Mouse (Mus musculus) hindbrain, postnatal 0 days (tissue): ENCODE data around the gene Cldn14. TPM values are rescaled to one million over a fixed set of nuclear protein-coding genes. Genes with fewer than 3 reads are reported as not detected.
A peak's percentile ranks its signal among the peaks of the same experiment; 100 is the strongest.
"Not testable (repeated sequence)": the region's sequence is repeated elsewhere in the genome, so short reads cannot be mapped to it uniquely, and the experiment has no call there.

Source experiments
- ATAC-seq: fragments of 200-750 bp; cut with Nextera tagmentation; 2 replicates; pipeline ENCODE4 v1.8.0; 2017; ENCODE audit warnings: mild to moderate bottlenecking, moderate TSS enrichment, moderate library complexity
- DNase-seq: peaks from one replicate; pipeline ENCODE4 v3.0.0-alpha.2; 2015; ENCODE audit warnings: low spot score
- H3K27ac ChIP-seq: fragments of 300-500 bp; sonication (generic); 2 replicates; pipeline ENCODE4 v1.5.1; 2014; ENCODE audit warnings: mild to moderate bottlenecking
- H3K27me3 ChIP-seq: fragments of 300-500 bp; sonication (generic); 2 replicates; pipeline ENCODE4 v1.6.1; 2014; ENCODE audit warnings: low read length, mixed read lengths; ENCODE audit not compliant: insufficient read depth
- H3K36me3 ChIP-seq: fragments of 300-500 bp; sonication (generic); 2 replicates; pipeline ENCODE4 v1.6.1; 2014; ENCODE audit warnings: low read length, mixed read lengths; ENCODE audit not compliant: insufficient read depth
- H3K4me1 ChIP-seq: fragments of 300-500 bp; sonication (generic); 2 replicates; pipeline ENCODE4 v1.6.1; 2014; ENCODE audit warnings: antibody characterized with exemption, low read length, mixed read lengths; ENCODE audit not compliant: insufficient read depth
- H3K4me2 ChIP-seq: fragments of 300-500 bp; sonication (generic); 2 replicates; pipeline ENCODE4 v1.6.1; 2014; ENCODE audit warnings: low read depth, mild to moderate bottlenecking, low read length, moderate library complexity, mixed read lengths
- H3K4me3 ChIP-seq: fragments of 300-500 bp; sonication (generic); 2 replicates; pipeline ENCODE4 v1.5.1; 2014; ENCODE audit warnings: low read length
- H3K9ac ChIP-seq: fragments of 300-500 bp; sonication (generic); replicated peaks from 2 replicates; pipeline ENCODE4 v1.6.1; 2014; ENCODE audit warnings: mild to moderate bottlenecking, low read length, moderate library complexity, mixed read lengths
- H3K9me3 ChIP-seq: fragments of 300-500 bp; sonication (generic); 2 replicates; pipeline ENCODE4 v1.6.1; 2016; ENCODE audit warnings: low read length, mixed read lengths
- CTCF ChIP-seq: IDR thresholded peaks from 2 replicates; pipeline ENCODE4 v1.5.1; 2016; ENCODE audit warnings: antibody characterized with exemption, control low read depth, low read depth
- WGBS: fragments of 180-500 bp; shearing (Covaris S2); extraction: QIAGEN DNeasy Blood & Tissue Kit; methylation state at CpG from one replicate; pipeline ENCODE4 v1.1.7; 2014; 5-methylcytosine and 5-hydroxymethylcytosine counted together
- polyA plus RNA-seq: library from polyadenylated mRNA; unstranded; fragments of >200 nt; fragmentation: Nextera tagmentation; extraction: Ambion mirVana; gene quantifications from 2 replicates; pipeline ENCODE4 v1.2.1, GENCODE M21; 2015
- total RNA-seq: library from RNA; depleted of rRNA; stranded (reverse); fragments of >200 nt; gene quantifications from 2 replicates; pipeline ENCODE4 v1.2.3, GENCODE M21; 2014

Gene Cldn14
- total and polyA plus RNA-seq, 2 experiments from 2014 or later = 0.23 TPM; not detected in 1

DNA sequence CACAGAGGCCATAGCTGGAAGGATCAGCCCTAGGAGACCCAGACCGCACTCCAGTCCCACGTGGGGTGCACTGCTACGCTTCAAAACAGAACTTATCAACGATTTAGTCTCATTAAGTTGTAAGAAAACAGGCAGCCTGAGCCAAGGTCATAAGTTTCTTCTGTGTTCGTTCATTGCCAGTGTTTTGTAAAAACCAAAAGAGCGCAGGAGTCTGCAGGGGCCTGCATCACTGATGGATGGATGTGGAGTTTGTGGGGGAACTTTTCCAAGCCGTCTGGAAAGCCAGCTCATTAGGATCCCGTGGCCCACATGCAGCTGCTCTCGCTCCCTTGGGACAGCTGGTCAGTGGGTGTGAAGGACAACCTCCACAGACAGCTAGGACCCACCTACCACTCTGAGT is 25.1 kb downstream of the Cldn14 start:
- Histone ChIP-seq H3K4me2 (no peak overlapping the region), H3K27ac (no peak overlapping the region), H3K36me3 (no peaks in the 10 kb centered on the region), H3K27me3 (no peaks in the 10 kb centered on the region), H3K4me3 (no peak overlapping the region), H3K4me1 (no peaks in the 10 kb centered on the region), H3K9ac (no peak overlapping the region), H3K9me3 (no peaks in the 10 kb centered on the region)
- no peak for DNase-seq
- ATAC-seq = no peak
- TF ChIP-seq CTCF = no peak
- 72% methylated on average over 9 of the region's 9 CpGs for WGBS

DNA sequence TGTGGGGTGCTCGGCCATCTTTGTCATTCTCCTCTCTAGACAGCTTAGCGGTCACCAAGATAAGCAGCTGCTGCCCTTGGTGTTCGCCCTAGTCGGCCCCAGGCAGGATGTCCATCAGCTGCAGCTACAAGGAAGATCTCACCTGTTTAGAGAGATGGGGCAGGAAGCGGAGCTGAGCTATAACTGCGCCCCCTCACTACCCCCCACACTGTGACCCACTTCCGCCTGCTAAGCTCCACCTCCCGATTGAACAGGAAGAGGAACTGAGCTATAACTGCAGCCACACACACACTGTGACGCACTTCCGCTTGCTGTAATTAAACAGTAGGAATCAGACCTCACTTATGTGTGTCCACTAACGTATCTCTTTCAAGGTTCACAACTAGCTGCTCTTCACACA is 26.3 kb downstream of the Cldn14 start:
- TF ChIP-seq CTCF = no peak
- H3K27me3 ChIP-seq = no peaks in the 10 kb centered on the region
- H3K27ac ChIP-seq = no peak overlapping the region
- H3K36me3 ChIP-seq = no peaks in the 10 kb centered on the region
- no peak overlapping the region for H3K4me2 ChIP-seq
- H3K9ac ChIP-seq = no peak overlapping the region
- no peaks in the 10 kb centered on the region for H3K9me3 ChIP-seq
- ATAC-seq (no peak), DNase-seq (no peak)
- no peak overlapping the region for H3K4me3 ChIP-seq
- 88% methylated on average over 11 of the region's 11 CpGs for WGBS
- H3K4me1 ChIP-seq = no peaks in the 10 kb centered on the region

- WGBS = 58% methylated on average over 15 of the region's 15 CpGs
- no peaks in the 10 kb centered on the region for H3K27me3 ChIP-seq
- no peaks in the 10 kb centered on the region for H3K4me1 ChIP-seq
- DNase-seq = no peak
- H3K4me3 ChIP-seq = no peak overlapping the region
- H3K4me2 ChIP-seq = no peak overlapping the region
- no peak for TF ChIP-seq CTCF
- H3K27ac ChIP-seq = no peak overlapping the region
- no peak for ATAC-seq
- H3K9ac ChIP-seq = no peak overlapping the region
- H3K36me3 ChIP-seq = no peaks in the 10 kb centered on the region
- H3K9me3 ChIP-seq = no peaks in the 10 kb centered on the region
These were observed 27.3 kb downstream of the Cldn14 start for GRCm38 (mm10) chr16:93981190-93981841.

GRCm38 (mm10) chr16:93980338-93980737 is 28.3 kb downstream of the Cldn14 start:
- DNase-seq, H3K9me3 ChIP-seq, H3K9ac ChIP-seq, H3K27me3 ChIP-seq, H3K4me1 ChIP-seq, H3K4me3 ChIP-seq, ATAC-seq, H3K36me3 ChIP-seq, H3K27ac ChIP-seq, H3K4me2 ChIP-seq: not testable (repeated sequence)
- 90% methylated on average over 3 of the region's 3 CpGs for WGBS

- 89% methylated on average over 2 of the region's 2 CpGs for WGBS
- H3K27me3 ChIP-seq = no peaks in the 10 kb centered on the region
- H3K27ac ChIP-seq = no peak overlapping the region
- no peak overlapping the region for H3K4me3 ChIP-seq
- no peak for TF ChIP-seq CTCF
- DNase-seq (no peak), ATAC-seq (no peak)
- no peaks in the 10 kb centered on the region for H3K9me3 ChIP-seq
- no peaks in the 10 kb centered on the region for H3K36me3 ChIP-seq
- H3K4me2 ChIP-seq = no peak overlapping the region
- no peaks in the 10 kb centered on the region for H3K4me1 ChIP-seq
- no peak overlapping the region for H3K9ac ChIP-seq
These were observed 29.3 kb downstream of the Cldn14 start for GRCm38 (mm10) chr16:93979316-93979715.

- DNase-seq (no peak), ATAC-seq (no peak)
- WGBS = 91% methylated on average over 6 of the region's 6 CpGs
- H3K9ac ChIP-seq = no peak overlapping the region
- no peaks in the 10 kb centered on the region for H3K4me1 ChIP-seq
- no peak overlapping the region for H3K4me3 ChIP-seq
- no peak overlapping the region for H3K4me2 ChIP-seq
- H3K36me3 ChIP-seq = no peaks in the 10 kb centered on the region
- no peaks in the 10 kb centered on the region for H3K9me3 ChIP-seq
- no peaks in the 10 kb centered on the region for H3K27me3 ChIP-seq
- H3K27ac ChIP-seq = no peak overlapping the region
- TF ChIP-seq CTCF = no peak
These were observed 31.1 kb downstream of the Cldn14 start for GRCm38 (mm10) chr16:93977587-93977986.

GRCm38 (mm10) chr16:93976907-93977306 is 31.7 kb downstream of the Cldn14 start:
- DNase-seq (no peak), ATAC-seq (no peak)
- Histone ChIP-seq H3K27ac (no peak overlapping the region), H3K4me2 (no peak overlapping the region), H3K4me3 (no peak overlapping the region), H3K36me3 (no peaks in the 10 kb centered on the region), H3K4me1 (no peaks in the 10 kb centered on the region), H3K27me3 (no peaks in the 10 kb centered on the region), H3K9me3 (no peaks in the 10 kb centered on the region), H3K9ac (no peak overlapping the region)
- peak; percentile 63 for TF ChIP-seq CTCF
- WGBS = 46% methylated on average over 3 of the region's 3 CpGs
